ENCODE assay signal across 14 mouse cellular contexts in the genomic region with DNA sequence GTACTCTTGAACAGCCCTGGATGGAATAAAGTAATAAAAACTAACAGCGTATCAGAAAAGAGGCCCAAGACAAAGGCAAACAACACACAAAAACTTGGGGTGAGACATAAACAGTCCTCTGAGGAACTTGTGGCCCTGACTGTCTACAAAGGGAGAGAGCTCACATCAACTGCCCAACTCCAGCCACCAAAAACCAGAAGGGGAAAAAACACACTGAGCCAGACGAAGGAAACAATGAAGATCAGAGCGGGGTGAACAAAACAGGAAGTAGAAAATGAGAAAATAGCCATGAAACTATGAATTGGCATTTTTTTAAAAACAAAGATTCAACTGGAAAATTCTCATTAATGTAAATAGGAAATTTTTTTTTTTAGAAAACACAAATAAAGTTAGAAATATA.
"Had no signal": no experiment of that assay in that cellular context is flagged by ENCODE, and none has a peak within 500 bp of the region (broad histone marks: within the 10 kb centered on the region; RNA-seq: fewer than 3 reads in every experiment).

No protein-coding gene starts in this region.

- H3K4me2 ChIP-seq: liver, embryonic 13.5 days; midbrain, embryonic 13.5 days had no signal

- H3K27me3 ChIP-seq: liver, embryonic 13.5 days; megakaryocyte, embryonic 14.5 days; midbrain, embryonic 13.5 days had no signal

- H3K27ac ChIP-seq: kidney, postnatal 0 days; left cerebral cortex, adult 2 months; liver, embryonic 13.5 days; midbrain, embryonic 10.5 days; midbrain, embryonic 13.5 days had no signal

- H3K4me3 ChIP-seq: left cerebral cortex, adult 2 months; liver, embryonic 13.5 days; midbrain, embryonic 10.5 days; midbrain, embryonic 13.5 days; myocyte had no signal

- ATAC-seq: midbrain, embryonic 13.5 days; midbrain, embryonic 16.5 days had no signal

- H3K4me1 ChIP-seq: liver, embryonic 13.5 days had no signal

- H3K9me3 ChIP-seq: liver, embryonic 13.5 days; midbrain, embryonic 10.5 days; midbrain, embryonic 13.5 days had no signal

- H3K36me3 ChIP-seq: liver, embryonic 13.5 days; midbrain, embryonic 10.5 days; midbrain, embryonic 13.5 days had no signal

- H3K9ac ChIP-seq: liver, embryonic 13.5 days; midbrain, embryonic 13.5 days had no signal

- DNase-seq: kidney, postnatal 25 days; layer of hippocampus, postnatal 36 days; liver, embryonic 13.5 days; lung, adult 2 months; lung, postnatal 14 days; thymus, adult 18-20 months; thymus, postnatal 36 days had no signal
